Mouse (Mus musculus): ENCODE results near the gene Rspo1.

The Rspo1 gene

GRCm38 (mm10) chr4:124973296-124973695 is 12.9 kb upstream of the Rspo1 start:
- CTCF ChIA-PET: no interaction called here

GRCm38 (mm10) chr4:124978201-124978600 is 8.0 kb upstream of the Rspo1 start:
- CTCF ChIA-PET: no interaction called here

- CTCF ChIA-PET: interaction anchor here (0.6 kb wide), 1 partner anchor 111 kb away, joined by 8 read pairs; no protein-coding TSS in a partner anchor
These were observed 2.2 kb upstream of the Rspo1 start for GRCm38 (mm10) chr4:124983893-124984526.

GRCm38 (mm10) chr4:124984871-124985670 is 1.2 kb upstream of the Rspo1 start:
- CTCF ChIA-PET: interaction anchor here (0.6 to 0.8 kb wide), 3 partner anchors 70 to 146 kb away, joined by 3 to 8 read pairs (median 4); no protein-coding TSS in a partner anchor

- CTCF ChIA-PET: no interaction called here
These were observed 795 bp downstream of the Rspo1 start for GRCm38 (mm10) chr4:124986739-124987710.

- CTCF ChIA-PET: no interaction called here
These were observed 1.5 kb downstream of the Rspo1 start for GRCm38 (mm10) chr4:124987711-124988097.

GRCm38 (mm10) chr4:124988382-124988781 is 2.2 kb downstream of the Rspo1 start:
- CTCF ChIA-PET: no interaction called here

GRCm38 (mm10) chr4:124989787-124990253 is 3.6 kb downstream of the Rspo1 start:
- CTCF ChIA-PET: no interaction called here

GRCm38 (mm10) chr4:124990325-124990724 is 4.1 kb downstream of the Rspo1 start:
- CTCF ChIA-PET: no interaction called here

GRCm38 (mm10) chr4:124997479-124998147 is 11.4 kb downstream of the Rspo1 start:
- CTCF ChIA-PET: no interaction called here

GRCm38 (mm10) chr4:124999548-124999947 is 13.3 kb downstream of the Rspo1 start:
- CTCF ChIA-PET: no interaction called here

- CTCF ChIA-PET: no interaction called here
These were observed 16.7 kb downstream of the Rspo1 start for GRCm38 (mm10) chr4:125002978-125003377.

GRCm38 (mm10) chr4:125004886-125005285 is 18.7 kb downstream of the Rspo1 start:
- CTCF ChIA-PET: no interaction called here

GRCm38 (mm10) chr4:125007460-125007859 is 21.2 kb downstream of the Rspo1 start:
- CTCF ChIA-PET: no interaction called here

GRCm38 (mm10) chr4:125008220-125008619 is 22.0 kb downstream of the Rspo1 start:
- CTCF ChIA-PET: no interaction called here

- CTCF ChIA-PET: no interaction called here
These were observed 22.5 kb downstream of the Rspo1 start for GRCm38 (mm10) chr4:125008712-125009111.

- CTCF ChIA-PET: no interaction called here
These were observed 29.8 kb downstream of the Rspo1 start, which contains the start of gene Gnl2 for GRCm38 (mm10) chr4:125015806-125016635. Gnl2 (plus strand) TSS chr4:125016585.

GRCm38 (mm10) chr4:125017431-125017830 is 31.2 kb downstream of the Rspo1 start:
- CTCF ChIA-PET: no interaction called here

GRCm38 (mm10) chr4:125020780-125021538 is 34.7 kb downstream of the Rspo1 start:
- CTCF ChIA-PET: no interaction called here

Measured in spleen, embryonic (tissue).